Mouse (Mus musculus) kidney, postnatal 14 days (tissue): ENCODE results near the gene Actl9.

Experiments used
- DNase-seq: peaks from one replicate; pipeline ENCODE4 v3.0.0; 2022; ENCODE audit warnings: mixed read lengths

Actl9 gene

GRCm38 (mm10) chr17:33432019-33432946, at the start of gene Actl9:
Gene Actl9 (plus strand): TSS chr17:33432896.
- no peak for DNase-seq

DNA sequence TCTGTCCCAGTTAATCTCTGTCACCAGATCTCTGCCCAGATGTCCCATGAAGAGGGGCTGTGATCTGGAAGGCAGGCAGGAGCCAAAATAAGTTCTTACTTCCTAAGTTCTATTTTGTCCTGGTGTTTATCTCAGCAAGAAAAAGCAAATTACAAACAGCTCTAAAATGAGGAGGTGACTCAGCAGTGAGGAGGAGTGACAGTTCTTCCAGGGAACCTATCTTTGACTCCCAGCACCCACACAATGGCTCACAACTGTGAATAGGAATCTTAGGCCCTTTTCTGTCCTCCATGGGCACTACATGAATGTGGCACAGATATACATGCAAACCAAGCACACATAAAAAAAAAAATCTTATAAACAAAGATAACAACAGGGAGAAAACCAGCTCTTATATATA, 47.0 kb upstream of the Actl9 start:
- DNase-seq: no peak

DNA sequence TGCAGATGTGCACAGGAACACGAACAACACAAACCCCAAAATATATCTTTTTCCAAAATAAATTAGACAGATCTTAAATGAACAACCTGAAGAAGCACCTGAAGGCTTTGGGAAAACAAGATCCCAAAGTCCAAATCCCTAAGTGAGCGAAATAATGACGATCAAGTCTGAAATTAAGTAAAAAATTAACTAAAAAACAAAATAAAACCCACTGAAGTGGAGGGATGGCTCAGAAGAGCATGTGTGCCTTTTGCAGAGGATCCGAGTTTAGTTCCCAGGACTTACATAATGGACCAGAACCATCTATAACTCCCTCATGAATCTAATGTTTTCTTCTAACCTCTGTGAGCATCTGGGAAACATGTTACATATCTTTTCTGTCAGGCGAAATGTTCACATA, 40.4 kb upstream of the Actl9 start:
- DNase-seq: no peak

DNA sequence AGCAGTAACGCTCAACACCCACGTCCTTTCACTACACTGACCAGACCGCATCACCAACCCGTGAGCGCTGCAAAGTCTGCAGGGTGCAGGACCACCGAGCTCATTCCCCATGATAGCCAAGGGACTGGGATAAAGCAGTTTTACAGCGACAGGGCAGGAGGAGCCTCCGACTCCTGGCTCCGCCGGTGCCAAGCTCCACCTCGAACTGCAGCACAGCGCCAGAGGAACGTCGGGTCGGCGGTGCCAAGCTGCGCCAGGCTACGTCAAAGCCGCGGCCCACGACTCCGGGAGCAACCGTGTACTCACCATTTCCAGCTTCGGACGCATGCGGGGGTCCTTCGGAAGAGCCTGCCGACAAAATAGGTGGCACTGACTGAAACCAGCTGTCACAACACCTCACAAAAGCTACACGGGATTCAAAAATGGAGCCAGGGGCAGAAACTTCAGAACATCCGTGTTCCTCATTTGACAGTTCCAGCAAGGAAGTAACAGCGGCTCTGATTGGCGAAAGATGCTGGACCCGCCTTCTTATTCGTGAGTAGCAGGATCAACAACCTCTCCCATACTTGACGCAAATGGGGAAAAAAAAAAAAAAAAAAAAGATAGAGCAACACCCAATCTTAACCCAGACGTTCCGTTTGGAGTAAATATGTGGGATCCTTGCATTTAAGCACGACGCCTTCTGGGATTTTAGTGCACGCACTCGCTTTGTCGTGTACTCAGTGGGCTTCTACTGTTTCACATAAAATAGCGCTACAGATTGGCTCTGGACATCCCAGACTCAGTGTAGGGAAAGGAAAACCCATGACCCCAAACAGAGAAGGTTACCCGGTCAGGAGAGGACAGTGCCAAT, 38.3 kb upstream of the Actl9 start, which contains the start of gene Zfp101:
Zfp101 (minus strand) TSS at position 460 of the 853 bp plus-strand sequence.
- peak; percentile 95 for DNase-seq

DNA sequence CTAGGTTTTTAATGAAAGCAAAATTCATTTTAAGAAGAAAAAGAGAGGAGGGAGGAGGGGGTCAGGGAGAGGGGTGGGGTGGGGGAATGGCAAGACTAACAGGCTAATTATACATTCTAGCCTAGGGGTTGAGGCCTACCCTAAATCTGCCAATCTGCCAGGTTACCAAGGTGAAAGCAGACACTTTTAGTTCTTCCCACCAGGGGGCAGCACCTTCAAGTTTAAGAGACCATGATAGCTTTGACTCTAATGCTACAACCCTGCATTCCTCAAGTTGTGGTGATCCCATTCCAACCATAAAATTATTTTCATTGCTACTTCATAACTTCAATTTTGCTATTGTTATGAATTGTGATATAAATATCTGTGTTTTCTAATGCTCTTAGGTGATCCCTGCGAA, 6.5 kb downstream of the Actl9 start:
- DNase-seq: peak; percentile 83

GRCm38 (mm10) chr17:33439922-33440321, 7.2 kb downstream of the Actl9 start:
- DNase-seq: no peak

DNA sequence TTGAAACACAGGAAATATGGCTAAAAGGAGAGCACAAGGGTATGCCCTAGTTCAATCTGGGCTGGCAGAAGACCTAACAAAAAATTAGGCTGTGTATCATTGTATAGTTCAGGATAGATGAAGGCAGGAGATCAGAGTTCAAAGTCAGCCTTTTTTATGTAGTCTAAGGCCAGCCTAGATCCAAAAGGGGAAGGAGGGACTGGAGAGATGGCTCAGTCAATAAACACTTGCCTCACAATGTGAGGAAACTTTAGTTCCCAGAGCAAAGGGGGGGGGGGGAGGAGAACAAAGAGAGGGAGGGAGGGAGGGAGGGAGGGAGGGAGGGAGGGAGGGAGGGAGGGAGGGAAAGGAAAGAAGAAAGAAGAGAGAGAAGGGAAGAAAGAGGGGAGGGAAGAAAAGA, 8.5 kb downstream of the Actl9 start:
- no peak for DNase-seq

DNA sequence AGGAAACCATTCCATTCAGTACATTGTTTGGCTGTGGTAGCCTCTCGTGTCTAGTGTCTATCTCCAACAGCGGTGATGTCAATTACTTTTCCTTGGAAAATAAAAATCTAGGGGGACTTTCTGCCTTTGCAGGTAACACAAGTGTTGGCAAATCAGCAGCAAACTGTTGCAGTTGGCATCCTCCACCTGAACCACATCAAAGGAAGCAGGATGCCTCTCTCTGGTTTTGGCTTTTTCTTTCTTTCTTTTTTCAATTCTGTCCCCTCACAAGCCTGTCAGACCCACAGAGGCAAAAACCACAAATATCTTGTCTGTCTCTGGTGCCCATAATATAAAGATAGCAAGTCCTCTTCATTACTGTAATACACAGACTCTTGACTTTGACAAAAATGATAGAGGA, 23.9 kb downstream of the Actl9 start:
- no peak for DNase-seq

- DNase-seq: no peak
Measured at GRCm38 (mm10) chr17:33471206-33471605, 38.5 kb downstream of the Actl9 start.
